Mouse (Mus musculus): Measurements from ENCODE around the gene Ecm2. TPM values are rescaled to one million over a fixed set of nuclear protein-coding genes. Genes with fewer than 3 reads are reported as not detected.

Ecm2 gene
- 0.62 and 0.82 TPM in 2 replicates for polyA plus RNA-seq (2015; fragmentation: Nextera tagmentation; extraction: Ambion mirVana)

- Histone ChIP-seq H3K27me3 (replicated peaks; ENCODE audit: control insufficient read depth, insufficient read depth, low read length) (no peaks in the 10 kb centered on the region), H3K4me2 (ENCODE audit: low read depth, low read length) (no peak within 1 kb of the TSS), H3K27ac (ENCODE audit: low read length) (no peak within 1 kb of the TSS), H3K4me1 (ENCODE audit: control insufficient read depth, insufficient read depth, low read length) (no peaks in the 10 kb centered on the region), H3K9ac (ENCODE audit: low read depth, low read length) (no peak within 1 kb of the TSS), H3K4me3 (ENCODE audit: low read length) (no peak within 1 kb of the TSS), H3K36me3 (ENCODE audit: control insufficient read depth, insufficient read depth, low read length) (no peaks in the 10 kb centered on the region), H3K9me3 (ENCODE audit: control insufficient read depth, low read length) (no peaks in the 10 kb centered on the region)
- 56% methylated on average over 4 of the region's 4 CpGs for WGBS
- no peak for ATAC-seq
These were observed at the start of gene Ecm2 for GRCm38 (mm10) chr13:49504510-49504909. Gene Ecm2 (plus strand): TSS chr13:49504810.

GRCm38 (mm10) chr13:49460276-49460675, 44.3 kb upstream of the Ecm2 start:
- H3K4me2 ChIP-seq (ENCODE audit: low read depth, low read length) = no peak overlapping the region
- no peaks in the 10 kb centered on the region for H3K27me3 ChIP-seq (replicated peaks; ENCODE audit: control insufficient read depth, insufficient read depth, low read length)
- no peak overlapping the region for H3K27ac ChIP-seq (ENCODE audit: low read length)
- no peaks in the 10 kb centered on the region; the same call in 1 of the 2 replicates for H3K36me3 ChIP-seq (ENCODE audit: control insufficient read depth, insufficient read depth, low read length)
- H3K4me3 ChIP-seq (ENCODE audit: low read length) = no peak overlapping the region
- 88% methylated on average over 4 of the region's 4 CpGs for WGBS
- H3K9me3 ChIP-seq (ENCODE audit: control insufficient read depth, low read length) = no peaks in the 10 kb centered on the region
- H3K4me1 ChIP-seq (ENCODE audit: control insufficient read depth, insufficient read depth, low read length) = no peaks in the 10 kb centered on the region
- no peak for ATAC-seq
- H3K9ac ChIP-seq (ENCODE audit: low read depth, low read length) = no peak overlapping the region

- no peaks in the 10 kb centered on the region for H3K4me1 ChIP-seq (ENCODE audit: control insufficient read depth, insufficient read depth, low read length)
- H3K9me3 ChIP-seq (ENCODE audit: control insufficient read depth, low read length) = no peaks in the 10 kb centered on the region
- no peak overlapping the region for H3K4me3 ChIP-seq (ENCODE audit: low read length)
- no peaks in the 10 kb centered on the region; the same call in 1 of the 2 replicates for H3K36me3 ChIP-seq (ENCODE audit: control insufficient read depth, insufficient read depth, low read length)
- H3K27me3 ChIP-seq (replicated peaks; ENCODE audit: control insufficient read depth, insufficient read depth, low read length) = no peaks in the 10 kb centered on the region
- no peak overlapping the region for H3K9ac ChIP-seq (ENCODE audit: low read depth, low read length)
- WGBS = 63% methylated on average over 5 of the region's 5 CpGs
- H3K27ac ChIP-seq (ENCODE audit: low read length) = 0 out of 2 replicates have a peak overlapping the region, but pooled peaks have one; percentile 10
- H3K4me2 ChIP-seq (ENCODE audit: low read depth, low read length) = no peak overlapping the region
- ATAC-seq = no peak
These were observed 43.8 kb upstream of the Ecm2 start for GRCm38 (mm10) chr13:49460692-49461414.

GRCm38 (mm10) chr13:49461458-49462132, 43.0 kb upstream of the Ecm2 start:
- no peak for ATAC-seq
- Histone ChIP-seq H3K4me1 (ENCODE audit: control insufficient read depth, insufficient read depth, low read length) (no peaks in the 10 kb centered on the region), H3K36me3 (ENCODE audit: control insufficient read depth, insufficient read depth, low read length) (no peaks in the 10 kb centered on the region; the same call in 1 of the 2 replicates), H3K4me3 (ENCODE audit: low read length) (no peak overlapping the region), H3K27ac (ENCODE audit: low read length) (0 out of 2 replicates have a peak overlapping the region, but pooled peaks have one; percentile 10), H3K9me3 (ENCODE audit: control insufficient read depth, low read length) (no peaks in the 10 kb centered on the region), H3K27me3 (replicated peaks; ENCODE audit: control insufficient read depth, insufficient read depth, low read length) (no peaks in the 10 kb centered on the region), H3K9ac (ENCODE audit: low read depth, low read length) (no peak overlapping the region), H3K4me2 (ENCODE audit: low read depth, low read length) (no peak overlapping the region)
- WGBS = 86% methylated on average over 15 of the region's 15 CpGs

- no peak overlapping the region for H3K9ac ChIP-seq (ENCODE audit: low read depth, low read length)
- ATAC-seq = no peak
- no peak overlapping the region for H3K27ac ChIP-seq (ENCODE audit: low read length)
- H3K36me3 ChIP-seq (ENCODE audit: control insufficient read depth, insufficient read depth, low read length) = no peaks in the 10 kb centered on the region; the same call in 1 of the 2 replicates
- 91% methylated on average over 2 of the region's 2 CpGs for WGBS
- no peak overlapping the region for H3K4me3 ChIP-seq (ENCODE audit: low read length)
- no peaks in the 10 kb centered on the region for H3K27me3 ChIP-seq (replicated peaks; ENCODE audit: control insufficient read depth, insufficient read depth, low read length)
- no peaks in the 10 kb centered on the region for H3K9me3 ChIP-seq (ENCODE audit: control insufficient read depth, low read length)
- no peak overlapping the region for H3K4me2 ChIP-seq (ENCODE audit: low read depth, low read length)
- peaks cover 2% of the 10 kb centered on the region; the same call in 1 of the 2 replicates for H3K4me1 ChIP-seq (ENCODE audit: control insufficient read depth, insufficient read depth, low read length)
These were observed 41.7 kb upstream of the Ecm2 start for GRCm38 (mm10) chr13:49462921-49463320.

GRCm38 (mm10) chr13:49465875-49466274, 38.7 kb upstream of the Ecm2 start:
- Histone ChIP-seq H3K4me1 (ENCODE audit: control insufficient read depth, insufficient read depth, low read length) (peaks cover 2% of the 10 kb centered on the region; the same call in 1 of the 2 replicates), H3K9ac (ENCODE audit: low read depth, low read length) (no peak overlapping the region), H3K4me3 (ENCODE audit: low read length) (no peak overlapping the region), H3K27ac (ENCODE audit: low read length) (no peak overlapping the region), H3K4me2 (ENCODE audit: low read depth, low read length) (no peak overlapping the region), H3K27me3 (replicated peaks; ENCODE audit: control insufficient read depth, insufficient read depth, low read length) (no peaks in the 10 kb centered on the region), H3K36me3 (ENCODE audit: control insufficient read depth, insufficient read depth, low read length) (no peaks in the 10 kb centered on the region; the same call in 1 of the 2 replicates), H3K9me3 (ENCODE audit: control insufficient read depth, low read length) (no peaks in the 10 kb centered on the region)
- WGBS = 94% methylated on average over 4 of the region's 4 CpGs
- no peak for ATAC-seq

- Histone ChIP-seq H3K36me3 (ENCODE audit: control insufficient read depth, insufficient read depth, low read length) (no peaks in the 10 kb centered on the region; the same call in 1 of the 2 replicates), H3K9me3 (ENCODE audit: control insufficient read depth, low read length) (no peaks in the 10 kb centered on the region), H3K4me1 (ENCODE audit: control insufficient read depth, insufficient read depth, low read length) (peaks cover 2% of the 10 kb centered on the region; the same call in 1 of the 2 replicates), H3K27me3 (replicated peaks; ENCODE audit: control insufficient read depth, insufficient read depth, low read length) (no peaks in the 10 kb centered on the region), H3K4me2 (ENCODE audit: low read depth, low read length) (no peak overlapping the region), H3K9ac (ENCODE audit: low read depth, low read length) (no peak overlapping the region), H3K4me3 (ENCODE audit: low read length) (no peak overlapping the region), H3K27ac (ENCODE audit: low read length) (peak overlapping the region; percentile 6; the same call in 1 of the 2 replicates)
- no peak for ATAC-seq
- WGBS = 78% methylated on average over 11 of the region's 11 CpGs
These were observed 38.1 kb upstream of the Ecm2 start for GRCm38 (mm10) chr13:49466393-49467075.

GRCm38 (mm10) chr13:49467585-49467984, 37.0 kb upstream of the Ecm2 start:
- ATAC-seq = no peak
- WGBS = 69% methylated on average over 2 of the region's 2 CpGs
- Histone ChIP-seq H3K4me3 (ENCODE audit: low read length) (no peak overlapping the region), H3K4me1 (ENCODE audit: control insufficient read depth, insufficient read depth, low read length) (peaks cover 2% of the 10 kb centered on the region; the same call in 1 of the 2 replicates), H3K4me2 (ENCODE audit: low read depth, low read length) (no peak overlapping the region), H3K27ac (ENCODE audit: low read length) (no peak overlapping the region), H3K9ac (ENCODE audit: low read depth, low read length) (no peak overlapping the region), H3K27me3 (replicated peaks; ENCODE audit: control insufficient read depth, insufficient read depth, low read length) (no peaks in the 10 kb centered on the region), H3K36me3 (ENCODE audit: control insufficient read depth, insufficient read depth, low read length) (no peaks in the 10 kb centered on the region; the same call in 1 of the 2 replicates), H3K9me3 (ENCODE audit: control insufficient read depth, low read length) (no peaks in the 10 kb centered on the region)

- Histone ChIP-seq H3K27me3 (replicated peaks; ENCODE audit: control insufficient read depth, insufficient read depth, low read length) (no peaks in the 10 kb centered on the region), H3K4me3 (ENCODE audit: low read length) (no peak overlapping the region), H3K4me1 (ENCODE audit: control insufficient read depth, insufficient read depth, low read length) (peaks cover 2% of the 10 kb centered on the region; the same call in 1 of the 2 replicates), H3K9me3 (ENCODE audit: control insufficient read depth, low read length) (no peaks in the 10 kb centered on the region), H3K4me2 (ENCODE audit: low read depth, low read length) (no peak overlapping the region), H3K9ac (ENCODE audit: low read depth, low read length) (no peak overlapping the region), H3K36me3 (ENCODE audit: control insufficient read depth, insufficient read depth, low read length) (no peaks in the 10 kb centered on the region; the same call in 1 of the 2 replicates), H3K27ac (ENCODE audit: low read length) (no peak overlapping the region)
- 84% methylated on average over 5 of the region's 5 CpGs for WGBS
- no peak for ATAC-seq
These were observed 35.6 kb upstream of the Ecm2 start for GRCm38 (mm10) chr13:49469002-49469401.

All from intestine, embryonic 16.5 days (tissue).